Mouse (Mus musculus) mouse embryonic stem cell (cell line): ENCODE data around the gene Foxn3.

Source experiments
- in situ Hi-C, 2 experiments: fragments of 300-500 bp; cut with MboI; formaldehyde crosslinking; loops; 1 replicate in 1 of 2; 3 replicates in 1 of 2; pipeline ENCODE4 v1.14.3; 2019 to 2020; ENCODE audit warnings: low sequenced_read_pairs in 2 of 2, low pct_unique_long_range_greater_than_20kb in 1 of 2, mixed read lengths in 1 of 2; ENCODE audit not compliant: unreplicated experiment in 1 of 2

The Foxn3 gene

DNA sequence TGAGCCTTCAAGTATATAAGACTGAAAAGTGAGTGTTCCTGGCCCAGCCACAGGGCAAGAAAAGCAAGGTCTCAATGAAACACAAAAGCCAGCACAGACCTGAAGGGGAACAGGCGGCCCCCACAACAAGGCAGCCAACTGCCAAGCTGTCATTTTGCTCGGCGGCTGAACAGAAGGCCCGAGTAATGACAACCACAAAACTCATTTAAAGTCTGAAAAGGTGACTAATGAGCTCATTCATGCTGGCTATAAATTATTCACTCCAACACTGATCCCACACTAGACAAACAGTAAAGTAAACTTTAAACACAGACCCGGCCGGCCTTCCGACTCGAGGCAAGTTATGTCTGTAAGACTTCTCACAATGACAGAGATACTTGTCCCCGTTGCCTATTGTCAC is 157.1 kb downstream of the Foxn3 start:
- in situ Hi-C loops, result no loop called here

- in situ Hi-C loops, result no loop called here
Measured at GRCm38 (mm10) chr12:99405401-99405800, 158.0 kb downstream of the Foxn3 start.

DNA sequence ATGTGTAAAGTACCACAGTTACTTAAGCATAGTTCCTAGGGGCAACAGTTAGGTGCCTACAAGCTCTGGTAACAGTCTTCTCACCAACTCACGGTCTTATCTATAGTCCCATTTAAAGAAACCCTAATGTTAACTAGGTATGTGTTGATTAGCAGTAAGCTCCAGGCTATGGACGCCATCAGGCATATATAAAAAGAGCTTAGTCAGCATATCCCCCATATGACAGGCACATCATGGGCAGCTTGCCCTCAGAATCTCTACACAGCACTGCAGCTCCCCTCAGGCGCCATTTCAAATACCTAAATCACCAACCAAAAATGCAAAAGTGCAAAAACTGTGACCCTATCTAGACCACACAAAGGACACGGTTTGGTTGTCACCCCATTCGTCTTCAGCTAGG is 160.4 kb downstream of the Foxn3 start:
- in situ Hi-C loops, result no loop called here

DNA sequence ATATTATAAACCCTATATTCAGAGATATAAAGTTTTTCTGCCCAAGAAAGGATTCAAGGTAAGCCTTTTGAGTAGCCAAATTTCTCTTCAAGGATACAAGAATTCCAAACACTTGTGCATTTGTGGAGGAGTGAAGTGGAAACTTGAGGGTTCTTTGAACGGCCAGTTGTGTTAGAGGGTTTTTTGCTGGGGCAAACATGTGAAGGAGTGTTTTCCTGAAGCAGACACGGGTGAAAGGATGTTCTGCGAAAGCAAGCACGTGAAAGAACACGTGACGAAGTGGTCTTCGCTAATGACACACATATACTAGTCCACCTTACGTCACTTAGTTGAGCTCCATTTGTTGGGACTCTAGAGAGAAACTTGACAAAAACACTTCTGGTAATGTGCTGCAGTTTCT is 162.5 kb downstream of the Foxn3 start:
- in situ Hi-C loops, result no loop called here

- in situ Hi-C loops, result no loop called here
Measured at GRCm38 (mm10) chr12:99399575-99399974, 163.8 kb downstream of the Foxn3 start.

GRCm38 (mm10) chr12:99396461-99396860 is 166.9 kb downstream of the Foxn3 start:
- in situ Hi-C loops, result no loop called here

DNA sequence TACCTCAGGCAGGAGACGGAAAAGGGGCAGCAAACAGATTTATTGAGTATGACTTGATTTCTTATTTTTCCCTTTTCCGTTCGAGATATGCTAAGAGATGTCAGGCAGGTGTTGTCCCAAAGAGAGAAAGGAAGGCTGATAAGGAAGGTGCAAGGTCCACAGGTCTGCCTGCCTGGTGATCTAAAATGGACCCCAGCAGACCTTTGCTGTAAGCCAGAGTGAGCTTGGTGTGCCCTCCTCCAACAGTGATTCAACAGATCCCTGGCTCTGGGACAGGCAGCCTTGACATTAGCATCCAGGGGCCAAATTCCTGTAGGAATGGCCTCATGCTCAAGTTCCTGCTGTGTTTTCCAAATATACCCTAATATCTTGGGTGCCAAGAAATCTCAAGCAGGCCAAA is 168.3 kb downstream of the Foxn3 start:
- in situ Hi-C loops, result no loop called here

GRCm38 (mm10) chr12:99394676-99395075 is 168.7 kb downstream of the Foxn3 start:
- in situ Hi-C loops, result no loop called here

DNA sequence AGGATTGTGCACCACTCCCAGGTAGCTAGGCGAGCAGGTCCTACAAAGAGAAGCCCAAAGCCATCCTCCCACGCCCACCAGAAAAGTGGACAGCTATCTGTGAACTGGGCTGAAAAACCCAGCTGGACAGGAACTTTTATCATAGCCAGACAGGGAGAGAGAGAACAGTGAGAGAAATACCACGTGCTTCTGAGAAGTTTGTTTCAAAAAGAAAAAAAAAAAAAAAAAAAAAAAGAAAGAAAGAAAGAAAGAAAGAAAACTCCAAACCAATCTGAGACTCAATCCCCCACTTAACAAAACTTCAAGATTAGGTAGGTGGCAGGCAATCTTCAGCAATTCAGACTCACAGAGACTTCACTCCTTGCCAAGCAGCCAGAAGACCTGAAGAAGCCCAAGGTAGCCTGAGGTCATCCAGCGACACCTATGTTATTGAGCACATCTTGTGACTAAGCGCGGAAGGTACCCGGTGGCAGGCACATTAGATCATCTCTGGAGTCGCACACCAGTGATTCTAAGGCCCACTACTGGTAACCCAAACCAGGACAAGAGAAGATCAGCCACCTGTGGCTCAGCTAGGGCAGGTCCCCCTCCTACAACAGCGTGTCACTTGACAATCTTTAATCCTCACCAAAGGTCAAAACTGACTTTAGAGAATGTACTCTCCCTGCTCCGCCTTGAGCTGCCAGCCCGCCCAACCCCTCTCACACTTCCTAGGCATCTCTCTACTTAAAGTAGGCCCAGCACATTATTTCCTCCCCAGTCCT is 169.3 kb downstream of the Foxn3 start:
- in situ Hi-C loops, result no loop called here

DNA sequence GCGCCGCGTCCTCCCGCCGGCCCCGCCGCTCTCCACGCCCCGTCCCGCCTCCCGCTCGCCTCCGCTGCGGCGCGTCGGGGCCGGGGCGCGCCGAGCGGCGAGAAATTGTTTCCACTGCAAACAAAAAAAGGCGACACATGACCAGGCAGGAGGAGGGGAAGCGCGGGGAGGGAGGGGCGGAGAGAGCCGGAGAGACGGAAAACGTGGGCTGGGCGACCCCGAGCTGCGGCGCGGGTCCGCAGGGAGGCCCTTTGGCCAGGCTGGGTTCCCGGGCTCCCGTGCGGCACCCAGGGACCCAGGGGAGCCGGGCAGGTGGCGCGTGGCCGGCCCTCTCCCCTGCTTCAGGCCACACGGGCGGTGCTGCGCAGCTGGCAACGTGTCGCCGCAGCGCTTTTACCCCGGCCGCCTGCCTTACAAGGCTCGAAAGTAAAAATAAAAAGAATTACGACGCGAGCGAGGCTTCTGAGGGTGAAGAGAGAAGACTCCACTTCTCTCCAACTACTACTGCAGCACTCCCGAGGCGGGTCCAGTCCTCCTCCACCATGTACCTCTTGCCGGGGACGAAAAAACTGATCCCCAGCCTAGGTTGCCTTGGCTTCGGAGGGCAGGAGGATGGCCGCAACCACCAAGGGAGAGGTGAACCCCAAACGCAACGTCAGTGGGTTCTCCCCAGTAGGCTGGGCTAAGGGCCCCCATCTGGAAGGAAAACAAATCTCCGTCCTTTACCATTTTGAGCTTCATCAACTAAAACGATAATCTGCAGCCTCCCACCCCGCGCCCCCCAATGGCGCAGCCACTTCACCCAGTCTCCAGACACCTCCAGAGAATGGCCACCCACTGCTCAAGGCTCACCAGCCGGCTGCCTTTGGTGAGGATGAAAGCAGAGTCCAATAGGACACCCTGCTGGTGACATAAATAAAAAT is 170.2 kb downstream of the Foxn3 start:
- in situ Hi-C loops, result no loop called here

DNA sequence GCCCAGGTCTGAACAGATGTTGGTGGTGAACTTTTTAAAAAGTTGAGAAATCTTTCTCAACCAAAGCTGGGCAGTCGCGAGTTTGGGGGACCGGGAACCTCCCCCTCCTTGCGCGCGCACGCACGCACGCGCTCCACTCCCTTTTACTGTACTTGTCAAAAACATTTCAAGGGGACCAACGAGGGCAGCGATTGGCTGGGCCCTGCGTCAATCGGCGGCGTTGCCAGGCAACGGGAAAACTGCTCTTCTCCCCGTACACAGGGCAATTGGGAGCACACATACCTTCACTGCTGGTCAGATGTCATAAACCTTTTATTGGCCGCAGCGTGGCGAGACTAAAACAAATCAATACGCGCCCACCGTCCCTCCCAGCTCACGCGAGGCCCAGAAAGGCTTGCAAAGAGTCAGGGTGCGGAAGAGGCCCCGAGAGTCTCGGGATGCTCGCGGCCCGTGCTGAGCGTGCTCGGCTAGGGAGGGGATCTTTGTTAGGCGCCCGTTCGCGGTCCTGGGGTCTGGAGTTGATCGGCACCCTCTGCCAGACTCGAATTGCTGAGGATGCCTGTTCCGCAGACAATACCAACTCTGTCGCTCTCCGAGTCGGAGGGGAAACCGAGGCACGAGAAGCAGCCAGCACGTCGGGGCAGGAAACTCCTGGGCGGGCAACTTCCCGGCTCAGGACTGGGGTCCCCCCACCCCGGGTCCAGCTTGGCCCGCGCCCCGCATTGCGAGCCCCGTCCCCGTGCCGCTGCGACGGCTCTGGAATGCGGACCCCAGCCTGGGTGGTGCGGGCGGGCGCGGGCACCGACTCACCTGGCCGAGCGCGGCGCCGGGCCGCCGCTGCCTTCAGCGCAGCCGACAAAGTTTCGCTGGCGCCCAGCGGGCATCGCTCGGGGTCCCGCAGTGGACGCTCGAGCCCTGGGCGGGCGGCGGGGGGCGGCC is 171.2 kb downstream of the Foxn3 start:
- in situ Hi-C loops, result no loop called here

DNA sequence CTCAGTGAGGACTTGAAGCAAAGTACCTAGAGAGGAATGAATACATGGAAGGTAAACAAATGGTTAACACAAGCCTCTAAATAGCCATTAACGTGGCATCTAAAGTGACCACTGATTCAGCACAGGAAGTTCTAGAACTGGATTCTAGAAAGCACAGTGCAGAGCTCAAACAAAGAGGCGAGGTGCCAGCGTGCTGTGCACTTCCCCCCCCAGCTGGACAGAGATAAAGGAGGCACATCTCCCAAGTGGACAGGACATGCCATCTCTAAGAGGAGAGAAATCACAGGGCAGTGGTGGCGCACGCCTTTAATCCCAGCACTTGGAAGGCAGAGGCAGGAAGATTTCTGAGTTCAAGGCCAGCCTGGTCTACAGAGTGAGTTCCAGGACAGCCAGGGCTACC is 173.0 kb downstream of the Foxn3 start:
- in situ Hi-C loops, result no loop called here

GRCm38 (mm10) chr12:99389244-99389643 is 174.1 kb downstream of the Foxn3 start:
- in situ Hi-C loops, result no loop called here

- in situ Hi-C loops, result no loop called here
Measured at GRCm38 (mm10) chr12:99385897-99386834, 177.2 kb downstream of the Foxn3 start.

GRCm38 (mm10) chr12:99385073-99385472 is 178.3 kb downstream of the Foxn3 start:
- in situ Hi-C loops, result no loop called here

DNA sequence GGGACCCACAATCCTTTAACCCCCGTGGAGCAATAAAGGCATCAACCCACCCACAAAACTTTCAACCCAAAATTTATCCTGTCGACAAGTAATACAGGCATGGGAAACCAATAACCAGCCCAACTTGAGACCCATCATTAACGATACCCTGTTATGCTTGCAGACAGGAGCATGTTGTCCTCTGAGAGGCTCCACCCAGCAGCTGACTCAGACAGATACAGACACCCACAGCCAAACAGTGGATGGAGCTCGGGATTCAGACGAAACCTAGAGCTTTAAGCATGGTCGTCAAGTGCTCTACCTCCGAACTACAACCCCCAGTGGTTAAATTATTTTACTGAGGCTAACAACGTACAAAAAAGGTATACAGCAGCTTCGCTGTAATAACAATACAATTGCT is 182.1 kb downstream of the Foxn3 start:
- in situ Hi-C loops, result no loop called here

GRCm38 (mm10) chr12:99380855-99381262 is 182.5 kb downstream of the Foxn3 start:
- in situ Hi-C loops, result no loop called here

DNA sequence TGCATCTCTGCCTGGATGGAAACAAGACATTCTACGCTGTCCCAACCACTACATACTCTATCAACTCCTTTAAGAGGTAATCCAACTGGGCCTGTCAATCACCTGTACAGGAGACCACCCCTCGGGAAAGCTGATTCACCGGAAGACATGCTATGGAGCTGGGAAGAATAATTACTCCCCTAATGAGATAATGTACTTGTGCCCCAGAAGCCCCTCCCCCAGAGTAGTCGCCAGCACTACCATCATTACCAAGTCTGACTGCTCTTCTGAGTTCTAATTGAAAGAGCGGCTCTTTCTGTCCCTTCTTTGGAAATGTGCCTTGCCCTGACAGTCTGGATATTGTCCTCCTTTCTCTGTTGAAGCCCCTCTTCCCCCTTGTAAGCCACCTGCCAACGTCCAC is 183.3 kb downstream of the Foxn3 start:
- in situ Hi-C loops, result no loop called here
